Mouse (Mus musculus) liver, embryonic 16.5 days (tissue): Measurements from ENCODE around the gene Asphd2. TPM values are rescaled to one million over a fixed set of nuclear protein-coding genes. Genes with fewer than 3 reads are reported as not detected.

Experiments used
- ATAC-seq: fragments of 200-750 bp; cut with Nextera tagmentation; 2 replicates; pipeline ENCODE4 v1.8.0; 2017; ENCODE audit warnings: low read depth, mild to moderate bottlenecking, moderate number of reproducible peaks, moderate library complexity
- H3K27ac ChIP-seq: fragments of 300-500 bp; sonication (generic); 2 replicates; pipeline ENCODE4 v1.5.1; 2014; ENCODE audit warnings: mild to moderate bottlenecking, low read length
- H3K27me3 ChIP-seq: fragments of 300-500 bp; sonication (generic); 2 replicates; pipeline ENCODE4 v1.6.1; 2014; ENCODE audit warnings: low read depth, low read length, mixed read lengths; ENCODE audit not compliant: control insufficient read depth, insufficient read depth
- H3K36me3 ChIP-seq: fragments of 300-500 bp; sonication (generic); 2 replicates; pipeline ENCODE4 v1.6.1; 2014; ENCODE audit warnings: mild to moderate bottlenecking; ENCODE audit not compliant: control insufficient read depth, insufficient read depth
- H3K4me1 ChIP-seq: fragments of 300-500 bp; sonication (generic); 2 replicates; pipeline ENCODE4 v1.6.1; 2014; ENCODE audit warnings: low read depth, low read length, mixed read lengths; ENCODE audit not compliant: control insufficient read depth
- H3K4me2 ChIP-seq: fragments of 300-500 bp; sonication (generic); 2 replicates; pipeline ENCODE4 v1.6.1; 2014; ENCODE audit warnings: low read depth, low read length, mixed read lengths
- H3K4me3 ChIP-seq: fragments of 300-500 bp; sonication (generic); 2 replicates; pipeline ENCODE4 v1.5.1; 2014; ENCODE audit warnings: low read depth, mild to moderate bottlenecking, low read length
- H3K9ac ChIP-seq: fragments of 300-500 bp; sonication (generic); 2 replicates; pipeline ENCODE4 v1.6.1; 2014; ENCODE audit warnings: low read depth, low read length
- H3K9me3 ChIP-seq: fragments of 300-500 bp; sonication (generic); replicated peaks from 2 replicates; pipeline ENCODE4 v1.6.1; 2016; ENCODE audit warnings: low read length; ENCODE audit not compliant: control insufficient read depth
- WGBS: fragments of 180-500 bp; shearing (Covaris S2); extraction: QIAGEN DNeasy Blood & Tissue Kit; methylation state at CpG from one replicate; pipeline ENCODE4 v1.1.7; 2014; ENCODE audit not compliant: insufficient replicate concordance; 5-methylcytosine and 5-hydroxymethylcytosine counted together
- polyA plus RNA-seq: library from polyadenylated mRNA; unstranded; fragments of >200 nt; fragmentation: Nextera tagmentation; extraction: Ambion mirVana; gene quantifications from 2 replicates; pipeline ENCODE4 v1.2.1, GENCODE M21; 2015

The Asphd2 gene
- not detected in 2 replicates for polyA plus RNA-seq

DNA sequence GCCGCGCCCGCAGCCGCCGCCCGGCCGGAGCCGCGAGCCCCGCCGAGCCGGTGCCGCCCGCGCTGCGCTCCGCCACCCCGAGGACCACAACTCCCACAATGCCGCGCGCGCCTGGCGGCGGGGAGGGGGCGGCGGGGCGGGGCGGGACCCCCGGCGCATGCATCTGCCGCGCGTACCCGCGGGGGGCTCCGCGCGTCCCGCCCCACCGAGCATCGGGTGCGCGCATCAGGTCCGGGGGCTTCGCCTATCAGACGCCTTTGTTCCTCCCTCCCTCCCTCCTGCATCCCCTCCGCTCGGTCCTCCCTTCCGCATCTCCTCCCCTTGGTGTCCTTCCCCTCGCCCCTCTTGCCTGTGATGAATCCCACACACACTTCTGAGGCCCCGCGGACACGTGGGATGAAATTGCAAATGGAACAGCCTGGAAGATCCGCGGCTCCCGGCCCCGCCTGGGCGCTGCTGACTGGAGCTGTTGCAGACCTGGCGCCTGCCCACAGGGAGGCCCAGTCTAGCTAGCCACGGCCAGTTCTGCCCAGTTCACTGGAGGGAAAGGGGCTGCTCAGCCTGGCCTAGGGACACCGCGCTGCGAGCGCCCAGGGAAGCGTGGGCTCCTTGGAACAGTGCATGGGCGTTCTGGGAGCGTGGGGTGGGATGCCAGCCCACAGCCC, at the start of gene Asphd2:
TSS of gene Asphd2 (minus strand) at position 88 of the 665 bp plus-strand sequence.
- no peaks in the 10 kb centered on the region for H3K36me3 ChIP-seq
- no peak within 1 kb of the TSS for H3K27ac ChIP-seq
- 6% methylated on average over 32 of the region's 67 CpGs for WGBS
- no peaks in the 10 kb centered on the region for H3K4me1 ChIP-seq
- ATAC-seq, result no peak
- peak within 1 kb of the TSS; percentile 41; the same call in 1 of the 2 replicates for H3K4me2 ChIP-seq
- peaks cover 45% of the 10 kb centered on the region for H3K27me3 ChIP-seq
- peak within 1 kb of the TSS; percentile 41 for H3K4me3 ChIP-seq
- H3K9me3 ChIP-seq, result no peaks in the 10 kb centered on the region
- H3K9ac ChIP-seq, result no peak within 1 kb of the TSS

DNA sequence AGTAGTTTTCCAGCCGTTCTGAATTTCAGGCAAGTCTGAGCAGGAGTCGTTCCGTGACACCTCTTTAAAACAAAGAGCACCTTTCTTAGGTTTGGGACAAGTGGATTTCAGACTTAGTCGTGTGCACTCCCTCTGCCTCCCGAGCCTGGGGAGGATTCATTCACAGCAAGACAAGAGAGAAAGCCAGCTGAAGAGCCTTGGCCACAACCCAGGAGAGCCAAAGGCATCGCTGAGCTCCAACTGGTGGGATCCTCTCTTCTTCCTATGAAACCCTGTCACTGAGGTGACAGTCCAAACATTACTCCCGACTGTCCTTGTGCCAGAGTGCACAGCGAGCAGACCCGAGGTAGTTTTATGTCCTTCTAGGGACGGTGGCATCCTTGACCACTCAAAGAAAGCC, 43.9 kb upstream of the Asphd2 start:
- Histone ChIP-seq H3K36me3 (no peaks in the 10 kb centered on the region), H3K9me3 (no peaks in the 10 kb centered on the region), H3K4me1 (no peaks in the 10 kb centered on the region), H3K9ac (no peak overlapping the region), H3K4me3 (no peak overlapping the region), H3K27me3 (no peaks in the 10 kb centered on the region), H3K4me2 (no peak overlapping the region), H3K27ac (no peak overlapping the region)
- WGBS, result 44% methylated on average over 10 of the region's 10 CpGs
- ATAC-seq, result no peak

DNA sequence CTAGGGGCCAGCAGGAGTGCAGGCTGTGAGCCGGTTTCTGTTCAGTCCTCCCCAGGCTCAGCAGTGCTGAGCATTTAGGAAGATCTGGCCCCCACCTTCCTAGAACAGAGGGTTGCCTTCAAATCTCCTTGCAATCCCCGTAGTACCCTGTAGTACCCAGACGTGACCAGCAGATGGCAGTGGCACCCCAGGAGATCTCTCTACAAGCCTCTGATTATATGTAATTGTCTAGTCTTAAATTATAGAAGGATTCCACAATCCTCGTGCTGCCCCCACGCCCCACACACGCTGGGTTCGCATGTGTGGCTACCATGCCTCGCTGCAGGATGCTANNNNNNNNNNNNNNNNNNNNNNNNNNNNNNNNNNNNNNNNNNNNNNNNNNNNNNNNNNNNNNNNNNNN, 38.3 kb upstream of the Asphd2 start:
- under 1% methylated on average over 8 of the region's 8 CpGs for WGBS
- no peaks in the 10 kb centered on the region for H3K9me3 ChIP-seq
- H3K9ac ChIP-seq, result no peak overlapping the region
- ATAC-seq, result no peak
- peaks cover 7% of the 10 kb centered on the region for H3K27me3 ChIP-seq
- H3K4me3 ChIP-seq, result no peak overlapping the region
- no peak overlapping the region for H3K4me2 ChIP-seq
- no peak overlapping the region for H3K27ac ChIP-seq
- H3K36me3 ChIP-seq, result no peaks in the 10 kb centered on the region
- H3K4me1 ChIP-seq, result no peaks in the 10 kb centered on the region

DNA sequence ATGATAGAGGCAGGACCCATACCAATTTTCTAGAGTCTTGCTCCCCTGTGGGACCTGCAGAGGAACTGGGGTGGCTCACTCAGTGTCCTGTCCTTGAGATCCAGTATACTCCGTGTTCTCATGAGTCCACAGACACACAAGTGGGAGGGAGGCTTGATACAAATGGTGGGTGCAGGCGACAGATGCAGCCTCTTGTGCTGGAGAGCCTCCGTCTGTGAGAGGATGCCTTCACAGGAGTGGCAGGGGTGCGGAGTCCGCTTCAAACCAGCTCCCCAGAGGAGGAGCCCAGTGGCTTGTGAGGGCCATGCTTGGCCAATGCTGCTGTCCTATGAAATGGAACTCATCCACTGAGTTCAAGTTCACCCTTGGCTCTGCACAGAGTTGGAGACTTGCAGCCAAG, 37.4 kb upstream of the Asphd2 start:
- peaks cover 7% of the 10 kb centered on the region for H3K27me3 ChIP-seq
- no peak overlapping the region for H3K27ac ChIP-seq
- no peak overlapping the region for H3K9ac ChIP-seq
- no peaks in the 10 kb centered on the region for H3K9me3 ChIP-seq
- no peak overlapping the region for H3K4me3 ChIP-seq
- ATAC-seq, result no peak
- H3K4me2 ChIP-seq, result no peak overlapping the region
- no peaks in the 10 kb centered on the region for H3K4me1 ChIP-seq
- H3K36me3 ChIP-seq, result no peaks in the 10 kb centered on the region
- WGBS, result 57% methylated on average over 5 of the region's 5 CpGs

DNA sequence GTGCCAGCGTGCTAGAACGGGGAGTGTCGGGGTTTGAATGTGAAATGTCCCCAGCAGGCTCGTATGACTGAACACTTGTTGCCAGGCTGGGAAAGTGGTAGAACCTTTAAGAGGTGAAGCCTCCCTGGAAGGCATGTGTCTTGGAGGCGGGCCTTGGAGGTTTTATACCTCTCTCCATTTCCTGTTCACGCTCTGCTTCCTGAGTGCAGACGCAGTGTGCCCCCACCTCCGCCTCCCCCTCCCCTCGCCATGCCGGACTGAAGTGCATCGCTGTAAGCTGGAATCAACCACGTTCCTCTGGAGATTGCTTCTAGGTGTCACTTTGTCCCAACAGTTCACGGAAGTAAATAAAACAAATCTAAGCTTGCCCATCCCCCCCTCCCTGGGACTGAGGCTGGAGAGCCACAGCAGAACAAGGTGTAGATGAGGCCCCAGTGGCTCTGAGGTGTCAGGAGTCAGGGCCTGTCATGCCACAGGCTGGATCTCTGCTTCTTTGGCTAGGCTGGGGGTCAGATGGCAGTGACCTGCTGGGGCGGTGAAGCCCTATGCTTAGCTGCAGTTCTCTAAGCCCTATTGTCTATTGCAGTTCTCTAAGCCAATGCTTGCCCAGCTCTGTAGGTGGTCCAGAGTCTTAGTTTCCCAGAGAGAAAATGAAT, 36.6 kb upstream of the Asphd2 start:
- no peak overlapping the region for H3K4me2 ChIP-seq
- no peak for ATAC-seq
- WGBS, result 17% methylated on average over 14 of the region's 14 CpGs
- no peak overlapping the region for H3K27ac ChIP-seq
- no peak overlapping the region for H3K9ac ChIP-seq
- no peaks in the 10 kb centered on the region for H3K36me3 ChIP-seq
- H3K4me3 ChIP-seq, result no peak overlapping the region
- H3K27me3 ChIP-seq, result peaks cover 7% of the 10 kb centered on the region
- H3K4me1 ChIP-seq, result no peaks in the 10 kb centered on the region
- no peaks in the 10 kb centered on the region for H3K9me3 ChIP-seq

DNA sequence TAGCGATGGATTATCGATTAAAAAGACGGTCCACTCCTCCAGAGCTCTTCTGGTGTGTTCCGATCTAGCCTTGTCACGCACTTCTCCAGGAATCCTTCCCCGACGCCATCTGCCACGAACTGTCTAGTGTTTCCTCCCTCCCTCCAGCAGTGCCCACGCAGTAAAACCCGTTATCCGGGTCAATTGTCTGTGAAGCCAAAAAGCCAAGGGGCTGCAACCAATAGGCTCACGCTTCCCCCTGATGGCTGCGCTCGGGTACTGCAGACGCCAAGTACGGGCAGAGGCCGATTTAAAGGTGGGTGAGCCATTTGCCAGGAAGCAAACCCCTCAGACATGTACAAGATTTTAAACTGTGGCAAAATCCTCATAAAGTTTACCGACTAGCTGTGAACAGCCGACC, 34.3 kb upstream of the Asphd2 start:
- H3K9me3 ChIP-seq, result no peaks in the 10 kb centered on the region
- no peak overlapping the region for H3K4me3 ChIP-seq
- WGBS, result 13% methylated on average over 19 of the region's 19 CpGs
- ATAC-seq, result no peak
- no peak overlapping the region for H3K4me2 ChIP-seq
- no peak overlapping the region for H3K9ac ChIP-seq
- no peaks in the 10 kb centered on the region for H3K4me1 ChIP-seq
- no peaks in the 10 kb centered on the region for H3K36me3 ChIP-seq
- peaks cover 7% of the 10 kb centered on the region for H3K27me3 ChIP-seq
- no peak overlapping the region for H3K27ac ChIP-seq

DNA sequence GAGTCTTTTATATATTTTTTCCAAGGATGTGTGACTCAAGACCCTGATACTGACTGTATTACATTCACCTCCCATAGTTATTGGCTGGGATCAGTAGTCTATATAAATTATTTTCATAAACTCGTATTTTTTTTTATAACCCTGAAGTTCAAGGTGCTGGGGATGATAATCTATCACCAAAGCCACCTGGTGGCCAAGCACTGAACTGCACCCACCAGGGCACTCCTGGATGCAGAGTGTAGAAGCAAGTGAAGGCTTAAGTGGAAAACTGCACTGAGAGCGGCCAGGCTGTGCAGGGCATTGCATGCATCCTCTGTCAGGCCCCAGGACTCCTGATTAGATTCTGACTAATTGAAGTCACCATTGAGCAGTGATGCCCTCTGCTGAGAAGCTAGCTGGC, 32.6 kb upstream of the Asphd2 start:
- Histone ChIP-seq H3K4me2 (no peak overlapping the region), H3K9ac (no peak overlapping the region), H3K27me3 (peaks cover 5% of the 10 kb centered on the region), H3K36me3 (no peaks in the 10 kb centered on the region), H3K27ac (no peak overlapping the region), H3K9me3 (no peaks in the 10 kb centered on the region), H3K4me3 (no peak overlapping the region), H3K4me1 (no peaks in the 10 kb centered on the region)
- WGBS, result 39% methylated on average over 2 of the region's 2 CpGs
- ATAC-seq, result no peak

DNA sequence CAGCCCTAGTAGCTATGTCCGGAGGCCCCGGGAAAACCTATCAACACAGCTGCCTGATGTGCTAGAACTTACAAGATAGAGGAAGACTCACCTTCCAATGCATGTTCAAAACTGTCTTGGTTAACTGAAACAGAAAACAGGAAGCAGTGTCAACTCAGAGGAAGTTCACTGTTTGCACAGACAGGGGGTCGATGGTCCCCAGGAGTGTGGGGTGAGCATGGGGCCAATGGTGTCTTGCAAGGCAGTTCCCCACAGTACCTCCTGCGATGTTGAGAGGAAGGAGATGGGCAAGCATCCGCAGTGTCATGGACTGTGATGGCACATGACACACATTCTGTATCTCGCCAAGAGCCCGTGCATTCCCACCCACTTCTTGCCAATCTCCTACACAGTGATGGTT, 32.0 kb upstream of the Asphd2 start:
- Histone ChIP-seq H3K9me3 (no peaks in the 10 kb centered on the region), H3K9ac (no peak overlapping the region), H3K36me3 (no peaks in the 10 kb centered on the region), H3K4me1 (no peaks in the 10 kb centered on the region), H3K27me3 (peaks cover 5% of the 10 kb centered on the region), H3K4me3 (no peak overlapping the region), H3K27ac (no peak overlapping the region), H3K4me2 (no peak overlapping the region)
- no peak for ATAC-seq
- 35% methylated on average over 7 of the region's 7 CpGs for WGBS

DNA sequence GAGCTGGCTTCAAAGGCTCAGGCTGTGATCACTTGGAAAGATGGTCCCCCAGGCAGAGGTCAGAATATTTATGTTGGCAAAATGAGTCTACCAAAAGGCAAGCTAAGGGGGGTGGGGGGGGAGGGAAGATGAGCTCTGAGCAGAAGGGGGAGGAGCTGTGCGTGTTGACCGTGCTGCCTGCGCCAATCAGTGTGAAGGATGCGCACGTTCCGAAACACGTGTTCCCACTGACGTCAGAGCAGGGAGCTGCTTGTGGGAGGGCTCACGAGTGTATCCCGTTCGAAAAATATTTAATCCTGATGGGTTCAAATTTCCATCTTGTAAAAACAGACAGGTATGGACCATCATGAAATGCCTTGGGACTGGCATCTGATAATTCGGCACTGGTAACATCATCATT, 24.9 kb upstream of the Asphd2 start:
- H3K4me2 ChIP-seq, result no peak overlapping the region
- ATAC-seq, result no peak
- no peaks in the 10 kb centered on the region for H3K9me3 ChIP-seq
- H3K9ac ChIP-seq, result no peak overlapping the region
- no peaks in the 10 kb centered on the region; the same call in 1 of the 2 replicates for H3K27me3 ChIP-seq
- H3K36me3 ChIP-seq, result no peaks in the 10 kb centered on the region
- no peak overlapping the region for H3K27ac ChIP-seq
- H3K4me3 ChIP-seq, result no peak overlapping the region
- WGBS, result 29% methylated on average over 12 of the region's 12 CpGs
- H3K4me1 ChIP-seq, result no peaks in the 10 kb centered on the region
